Mouse (Mus musculus) left cerebral cortex, postnatal 36 days (tissue): ENCODE measurements around the gene Ttf2. TPM values are rescaled to one million over a fixed set of nuclear protein-coding genes. Genes with fewer than 3 reads are reported as not detected.

Experiments
- DNase-seq, 2 experiments: peaks; one replicate each; pipeline ENCODE4 v3.0.0; 2021 to 2022; ENCODE audit warnings: low spot score in 2 of 2, mixed read lengths in 1 of 2
- intact Hi-C: fragments of 180-260 bp; cut with DNase I; formaldehyde crosslinking; loops from one replicate; pipeline ENCODE4 v1.15.1; 2025
- total RNA-seq, 2 experiments: library from RNA; stranded (reverse); gene quantifications; 2 replicates each; pipeline ENCODE4 v1.2.3; 2021

The Ttf2 gene
- total RNA-seq, 2 experiments from 2014 or later: 1.4 TPM

DNA sequence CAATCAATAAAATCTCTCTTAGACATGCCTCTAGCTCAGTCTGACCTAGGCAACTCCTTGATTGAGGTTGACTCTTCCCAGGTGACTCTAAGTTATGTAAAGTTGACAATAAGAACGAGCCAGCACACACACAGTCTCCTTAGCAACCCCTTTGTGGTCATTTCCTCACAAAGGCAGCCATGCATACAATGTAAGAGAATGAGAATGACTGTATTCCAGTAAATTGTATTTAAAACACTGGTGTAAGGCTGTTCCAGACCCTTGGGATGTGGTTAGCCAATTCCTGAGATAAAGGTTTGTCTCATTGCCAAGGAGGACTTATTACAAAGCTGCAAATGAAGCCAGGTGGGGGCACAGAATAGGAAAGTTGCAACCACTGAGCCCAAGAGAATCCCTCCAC is 20.8 kb upstream of the Ttf2 start:
- DNase-seq: no peak
- intact Hi-C loops: loop anchor here (5.0 kb wide), 1 partner anchor 172 kb away; no protein-coding TSS in a partner anchor

DNA sequence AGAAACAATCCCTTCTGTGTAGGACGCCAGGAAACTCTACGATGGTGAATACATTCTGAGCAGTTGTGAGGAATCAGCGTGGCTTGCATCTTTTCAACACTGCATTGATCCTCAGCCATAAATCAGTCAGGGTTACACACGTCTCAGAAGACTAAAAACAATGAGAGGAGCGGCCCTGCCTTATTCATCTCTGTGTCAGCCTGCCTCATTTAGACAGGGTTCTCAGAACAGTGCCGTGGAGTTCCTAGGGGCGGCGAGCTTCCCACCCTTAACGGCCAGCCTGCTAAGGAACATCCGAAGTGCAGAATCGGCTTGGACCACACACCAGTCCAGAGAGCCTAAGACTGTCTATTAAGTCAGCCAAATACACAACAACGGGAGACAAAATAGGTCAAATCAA is 20.0 kb upstream of the Ttf2 start:
- no peak for DNase-seq
- intact Hi-C loops: no loop called here

DNA sequence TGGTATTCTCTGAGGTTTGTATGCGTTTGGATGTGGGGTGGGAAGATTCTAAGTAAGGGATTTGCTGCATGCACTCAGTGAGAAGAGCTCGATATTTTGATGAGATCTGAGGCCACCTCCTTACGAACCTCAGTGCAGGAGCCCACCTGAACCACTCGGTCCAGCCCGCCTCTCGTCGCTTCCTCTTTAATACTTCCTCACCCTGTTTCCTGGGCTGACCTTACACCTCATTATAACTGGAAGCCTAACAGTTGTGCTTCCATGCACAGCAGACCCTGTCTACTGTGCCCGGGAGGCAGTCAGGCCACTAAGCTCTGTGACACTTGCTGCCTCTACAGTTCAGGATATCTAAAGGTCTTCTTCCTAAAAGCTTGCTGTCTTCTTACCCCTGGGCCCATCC is 9.8 kb upstream of the Ttf2 start:
- DNase-seq: no peak
- intact Hi-C loops: loop anchor here (10.0 kb wide), 1 partner anchor 836 kb away; no protein-coding TSS in a partner anchor

DNA sequence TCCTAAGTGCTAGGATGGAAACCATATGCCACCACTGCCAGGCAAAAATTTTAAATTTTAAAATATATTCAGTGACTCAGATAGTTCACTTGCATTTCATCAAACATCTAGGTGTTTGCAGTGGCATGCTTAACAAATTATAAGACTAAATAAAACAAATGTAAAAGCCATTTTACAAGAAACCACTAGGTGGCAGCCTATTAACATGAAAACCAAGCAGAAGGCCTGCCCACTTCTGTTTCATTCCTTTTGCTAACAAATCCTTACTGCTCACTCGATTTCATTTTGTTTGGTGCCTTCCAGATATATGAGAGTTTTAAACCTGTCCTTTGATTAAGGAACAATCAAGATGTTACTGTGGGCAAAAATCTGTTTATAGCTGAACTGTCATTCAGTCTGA is 4.4 kb upstream of the Ttf2 start:
- DNase-seq: no peak

DNA sequence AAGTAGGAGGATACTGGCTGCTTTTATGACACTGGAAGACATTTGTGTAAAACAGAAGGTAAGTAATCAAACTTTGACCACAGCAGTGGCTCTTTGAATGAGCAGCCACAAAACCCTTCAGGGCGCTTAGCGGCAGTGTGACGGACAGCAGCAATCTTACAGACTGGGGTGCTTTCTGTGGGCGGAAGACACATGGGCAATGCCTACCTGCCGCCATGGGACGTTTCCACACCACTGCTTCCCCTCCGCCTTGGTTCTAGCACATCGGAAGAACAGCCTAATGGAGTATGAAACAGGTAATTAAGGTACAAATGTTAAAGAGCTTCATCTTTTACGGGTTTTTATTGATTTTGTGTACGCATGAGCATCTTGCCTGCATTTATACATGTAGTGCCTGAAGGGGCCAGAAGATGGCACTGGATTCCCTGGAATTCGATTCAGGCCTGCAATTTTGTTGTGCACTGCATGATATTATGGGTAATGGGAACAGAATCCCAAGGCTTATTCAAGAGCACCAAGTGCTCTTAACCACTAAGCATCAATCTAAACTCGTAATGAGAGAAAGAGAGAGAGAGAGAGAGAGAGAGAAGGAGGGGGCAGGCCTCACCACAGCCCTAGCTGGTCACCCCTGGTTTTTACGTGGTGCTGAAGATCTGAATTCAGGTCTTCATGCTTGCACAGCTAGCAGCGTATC is 5.5 kb downstream of the Ttf2 start:
- DNase-seq: peak; percentile 49 to 54
- intact Hi-C loops: no loop called here

More for the DNA sequence above, 4.4 kb upstream of the Ttf2 start:
- intact Hi-C loops: loop anchor here (1.0 to 10.0 kb wide), 4 partner anchors 188 to 841 kb away; no protein-coding TSS in a partner anchor

DNA sequence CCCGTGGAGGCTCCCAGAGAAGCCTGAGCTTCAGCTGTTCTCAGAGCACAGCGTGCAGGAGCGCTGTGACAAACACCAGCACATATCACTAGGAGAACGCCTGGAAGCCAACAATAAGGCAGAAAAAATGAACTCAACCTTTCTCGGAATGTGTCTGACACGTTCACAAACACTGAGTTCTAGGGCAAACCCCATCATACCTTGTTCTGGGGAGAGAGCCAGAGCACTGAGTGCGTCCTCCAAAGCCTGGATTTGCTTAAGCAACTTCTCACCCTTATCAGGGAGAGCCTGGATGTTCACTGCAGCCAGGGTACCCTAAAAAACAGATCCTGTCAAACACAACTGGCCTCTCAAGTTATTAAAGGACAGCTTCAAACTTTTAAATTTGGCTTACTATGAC is 8.0 kb downstream of the Ttf2 start:
- intact Hi-C loops: no loop called here

DNA sequence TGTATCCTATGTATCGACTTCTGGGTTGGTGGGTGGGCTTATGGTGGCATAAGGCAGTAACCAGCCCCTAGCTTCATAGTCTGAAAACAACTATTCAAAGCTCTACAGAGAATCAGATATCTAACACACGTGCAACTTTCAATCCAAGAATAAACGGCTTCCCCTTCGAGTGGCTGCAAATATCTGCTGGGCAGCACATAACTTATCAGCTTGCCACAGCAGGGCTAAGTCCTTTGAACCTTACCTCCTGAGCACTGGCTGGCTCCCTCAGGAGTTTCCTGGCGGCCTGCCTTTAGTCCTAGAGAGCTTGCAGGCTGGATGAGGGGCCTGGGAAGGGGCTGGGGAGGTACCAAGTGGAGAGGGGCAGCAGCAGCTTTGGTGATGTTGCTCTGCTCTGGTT is 8.5 kb downstream of the Ttf2 start:
- DNase-seq: no peak
- intact Hi-C loops: no loop called here

More for the DNA sequence above, 8.0 kb downstream of the Ttf2 start:
- no peak for DNase-seq

DNA sequence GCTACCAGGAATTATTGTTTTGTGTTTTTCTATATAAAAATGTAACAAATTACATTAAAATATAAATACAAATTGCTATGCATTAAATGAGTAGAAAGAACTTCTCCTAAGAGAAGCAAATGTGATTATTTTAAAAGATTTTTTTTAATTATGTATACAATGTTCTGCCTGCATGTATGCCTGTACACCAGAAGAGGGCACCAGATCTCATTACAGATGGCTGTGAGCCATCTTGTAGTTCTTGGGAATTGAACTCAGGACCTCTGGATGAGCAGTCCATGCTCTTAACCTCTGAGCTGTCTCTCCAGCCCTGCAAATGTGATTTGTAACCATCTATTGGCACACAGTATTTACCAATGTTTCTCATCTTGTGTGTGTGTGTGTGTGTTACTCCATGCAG is 14.8 kb downstream of the Ttf2 start:
- DNase-seq: no peak
- intact Hi-C loops: no loop called here

DNA sequence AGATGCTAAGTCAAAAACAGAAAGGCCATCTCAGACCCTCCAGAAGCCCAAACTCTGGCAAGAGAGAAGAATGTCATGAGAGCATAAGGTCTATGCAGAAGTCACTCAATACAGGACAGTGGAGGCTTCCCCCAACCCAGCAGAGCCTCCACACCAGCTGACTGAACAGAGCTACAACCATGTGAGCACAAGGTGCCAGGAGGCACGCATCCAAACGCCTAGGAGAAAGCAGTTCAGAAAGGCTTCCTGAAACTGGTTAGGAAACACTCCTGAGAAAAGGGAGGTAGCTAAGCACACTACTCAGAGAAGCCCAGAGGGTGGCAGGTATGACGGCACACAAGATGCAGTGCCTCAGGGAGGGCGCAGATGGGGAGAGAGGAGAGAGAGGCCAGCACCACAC is 17.9 kb downstream of the Ttf2 start:
- intact Hi-C loops: no loop called here
- DNase-seq: no peak

DNA sequence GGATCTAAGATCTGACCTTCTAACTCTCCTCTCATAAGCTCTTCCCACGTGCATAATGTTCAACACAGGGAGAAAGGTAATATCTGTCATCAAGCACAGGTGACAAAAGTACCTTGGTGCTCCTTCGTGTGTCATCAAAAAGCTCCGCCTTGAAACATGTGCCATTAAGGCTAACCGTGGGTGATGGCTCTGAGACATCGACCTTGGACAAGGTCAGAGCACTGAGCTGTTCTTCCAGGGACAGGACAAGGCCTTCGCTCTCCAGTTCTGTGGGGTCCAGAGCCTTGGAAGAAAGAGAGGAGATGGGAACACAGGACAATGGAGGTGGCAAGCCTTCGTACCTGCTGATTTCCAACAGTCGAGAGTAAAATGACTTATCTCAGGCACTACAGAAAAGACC is 22.2 kb downstream of the Ttf2 start:
- intact Hi-C loops: no loop called here
- no peak for DNase-seq

DNA sequence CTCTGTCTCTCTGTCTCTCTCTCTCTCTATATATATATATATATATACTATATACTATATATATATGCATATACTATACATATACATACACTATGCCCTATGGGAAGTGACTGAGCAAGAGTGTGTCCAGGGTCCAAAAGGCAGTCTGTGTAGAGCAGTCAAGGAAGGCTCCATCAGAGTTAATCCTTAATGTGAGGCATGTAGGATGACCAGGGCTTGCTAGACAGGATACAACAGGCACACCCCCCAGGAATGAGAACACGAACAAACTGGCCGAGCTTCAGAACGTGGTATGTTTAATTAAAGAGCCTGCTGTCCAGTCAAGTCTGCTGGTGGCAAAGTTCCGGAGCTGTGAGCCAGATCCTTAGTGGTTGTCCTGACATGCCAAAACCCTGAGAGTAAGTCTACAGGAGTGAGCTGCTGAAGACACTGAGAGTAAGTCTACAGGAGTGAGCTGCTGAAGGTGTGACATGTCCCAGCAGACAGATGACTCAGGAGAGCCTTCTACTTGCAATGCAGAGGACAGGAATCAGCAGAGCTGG is 28.9 kb downstream of the Ttf2 start:
- intact Hi-C loops: no loop called here
- DNase-seq: no peak

DNA sequence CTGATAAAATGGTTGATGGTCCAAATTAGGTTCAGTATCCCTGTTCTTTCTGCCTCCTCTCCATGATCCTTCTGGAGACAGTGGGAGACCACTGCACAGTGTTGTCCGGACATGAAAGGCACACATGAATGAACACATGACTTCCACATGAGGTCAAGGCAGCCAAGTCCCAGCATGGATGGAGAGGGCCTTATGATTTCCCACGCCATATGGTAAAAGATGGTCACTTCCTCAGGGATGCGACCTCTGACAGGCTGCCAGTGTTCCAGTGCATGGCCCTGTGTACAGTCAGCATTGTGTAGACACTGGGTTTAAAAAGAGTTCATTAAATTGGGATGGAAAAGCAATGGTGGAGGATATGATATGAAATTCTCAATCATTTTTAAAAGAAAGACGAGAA is 31.3 kb downstream of the Ttf2 start:
- DNase-seq: no peak
- intact Hi-C loops: no loop called here

DNA sequence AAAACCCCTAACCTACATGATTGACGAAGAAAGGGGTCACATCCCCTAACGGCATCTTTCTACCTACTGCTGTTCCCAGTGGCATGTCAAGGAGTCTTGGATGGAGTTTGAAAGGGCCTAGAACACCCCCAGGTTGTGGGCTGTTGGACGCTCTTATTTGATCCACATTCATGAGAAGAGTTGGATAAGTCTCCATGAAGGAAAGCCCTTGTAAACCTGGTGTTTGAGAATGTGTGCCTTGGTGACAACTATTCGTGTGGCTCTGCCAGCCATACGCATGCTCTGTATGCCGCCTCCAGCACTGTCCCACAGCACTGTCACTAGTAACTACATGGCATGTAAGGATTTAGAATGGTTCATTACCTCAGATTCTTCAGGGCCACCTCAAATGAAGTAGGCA is 33.3 kb downstream of the Ttf2 start:
- intact Hi-C loops: no loop called here
- no peak for DNase-seq

DNA sequence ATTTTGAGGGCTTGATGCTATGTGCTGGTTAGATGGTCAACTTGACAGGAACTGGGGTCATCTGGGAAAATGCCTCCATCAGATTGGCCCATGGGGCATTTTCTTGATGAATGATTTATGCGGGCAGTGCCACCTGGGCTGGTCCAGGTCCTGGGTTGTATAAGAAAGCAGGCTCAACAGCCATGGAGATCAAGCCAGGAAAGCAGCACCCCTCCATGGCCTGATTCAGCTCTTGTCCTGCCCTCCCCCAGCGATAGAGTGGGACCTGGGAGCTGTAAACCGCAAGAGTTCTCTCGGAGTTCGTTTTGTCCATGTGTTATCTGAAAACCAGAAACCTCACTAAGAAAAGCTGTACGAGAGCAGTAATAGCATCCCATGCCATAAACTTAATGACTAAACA is 33.9 kb downstream of the Ttf2 start:
- no peak for DNase-seq
- intact Hi-C loops: no loop called here

DNA sequence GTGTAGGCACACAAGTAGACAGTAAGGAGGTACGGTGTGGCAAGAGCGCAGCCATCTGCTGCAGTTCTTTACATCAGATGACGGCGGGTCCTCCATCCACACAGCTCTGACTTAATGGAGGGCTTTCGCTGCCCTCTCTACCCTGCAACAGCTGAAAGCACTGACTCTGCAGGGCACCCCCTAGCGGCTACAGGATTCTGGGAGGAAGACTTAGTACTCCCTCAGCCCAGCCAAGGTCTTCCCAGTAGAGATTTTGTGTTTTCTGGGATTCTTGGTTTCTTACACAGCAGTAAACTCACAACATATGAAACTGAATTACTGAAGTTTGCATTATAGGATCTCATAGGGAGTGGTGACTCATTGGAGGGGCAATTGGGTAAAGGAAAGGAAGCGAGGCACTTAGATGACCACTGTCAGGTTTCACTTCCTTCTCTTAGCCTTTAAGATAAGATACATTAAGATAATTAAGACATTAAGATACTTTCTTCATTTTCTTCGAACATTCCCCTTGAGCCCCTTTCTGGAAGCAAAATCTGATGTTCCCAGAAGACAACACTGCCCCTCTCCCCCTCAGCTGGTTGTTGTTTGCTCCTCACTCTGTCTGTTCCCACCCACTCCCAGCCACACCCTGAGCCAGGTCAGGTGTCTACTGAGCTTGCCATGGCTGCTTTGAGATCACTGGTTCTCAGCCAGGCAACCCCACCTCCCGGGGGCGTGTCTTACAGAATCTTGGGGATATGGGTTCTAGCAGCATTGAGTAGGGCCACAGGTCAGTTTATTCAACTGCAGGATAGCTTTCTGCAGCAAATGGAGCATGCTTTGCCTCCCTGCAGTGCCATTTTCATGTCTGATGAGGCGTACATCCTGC is 37.2 kb downstream of the Ttf2 start:
- DNase-seq: no peak
- intact Hi-C loops: no loop called here

DNA sequence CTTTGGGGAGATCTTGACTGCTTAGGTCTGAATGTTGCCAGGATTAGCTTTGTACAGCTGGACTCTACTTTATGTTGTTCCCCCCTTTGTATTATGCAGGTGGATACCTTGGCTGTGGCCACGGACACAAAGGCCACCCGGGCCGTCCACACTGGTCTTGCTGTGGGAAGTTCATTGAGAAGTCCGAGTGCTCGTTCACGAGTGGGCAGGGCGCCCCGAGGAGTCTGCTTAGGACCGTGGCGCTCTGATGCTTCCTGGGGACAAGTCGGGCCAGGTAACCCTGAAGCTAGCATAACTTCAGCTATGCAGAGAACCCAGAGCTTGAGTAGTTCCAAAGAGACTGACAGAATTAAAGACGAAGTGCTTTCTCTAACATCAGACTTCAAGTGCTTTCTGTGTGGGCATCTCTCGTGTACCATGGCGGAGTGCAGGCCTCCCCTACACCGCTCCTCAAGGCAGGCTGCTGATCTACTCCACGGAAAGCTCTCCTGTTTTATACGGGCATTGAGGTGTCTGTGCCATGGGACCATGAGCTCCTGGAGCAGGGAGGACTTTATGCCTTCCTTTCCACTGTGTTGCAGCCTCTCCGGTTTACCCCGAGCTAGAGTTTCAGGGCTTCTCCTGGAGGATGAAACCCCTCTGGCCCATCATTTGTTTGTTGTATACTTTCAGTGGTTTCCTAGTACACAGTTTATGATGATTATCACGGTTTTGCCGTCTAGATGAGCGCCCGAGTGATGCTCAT is 38.0 kb downstream of the Ttf2 start:
- intact Hi-C loops: no loop called here

DNA sequence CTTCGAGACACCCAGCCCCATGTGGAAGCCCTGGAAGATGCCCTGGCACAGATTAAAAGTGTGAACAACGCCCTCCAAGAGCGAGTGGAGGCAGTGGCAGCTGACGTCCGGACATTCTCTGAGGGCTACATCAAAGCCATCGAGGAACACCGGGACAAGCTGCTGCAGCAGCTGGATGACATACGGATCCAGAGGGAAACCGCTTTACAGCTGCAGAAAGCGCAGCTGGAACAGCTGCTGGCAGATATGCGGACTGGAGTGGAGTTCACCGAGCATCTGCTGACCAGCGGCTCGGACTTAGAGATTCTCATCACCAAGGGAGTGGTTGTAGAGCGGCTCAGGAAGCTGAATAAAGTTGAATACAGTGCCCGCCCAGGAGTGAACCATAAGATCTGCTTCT is 44.3 kb downstream of the Ttf2 start:
- intact Hi-C loops: no loop called here
- no peak for DNase-seq

More for the DNA sequence above, 38.0 kb downstream of the Ttf2 start:
- DNase-seq: no peak

DNA sequence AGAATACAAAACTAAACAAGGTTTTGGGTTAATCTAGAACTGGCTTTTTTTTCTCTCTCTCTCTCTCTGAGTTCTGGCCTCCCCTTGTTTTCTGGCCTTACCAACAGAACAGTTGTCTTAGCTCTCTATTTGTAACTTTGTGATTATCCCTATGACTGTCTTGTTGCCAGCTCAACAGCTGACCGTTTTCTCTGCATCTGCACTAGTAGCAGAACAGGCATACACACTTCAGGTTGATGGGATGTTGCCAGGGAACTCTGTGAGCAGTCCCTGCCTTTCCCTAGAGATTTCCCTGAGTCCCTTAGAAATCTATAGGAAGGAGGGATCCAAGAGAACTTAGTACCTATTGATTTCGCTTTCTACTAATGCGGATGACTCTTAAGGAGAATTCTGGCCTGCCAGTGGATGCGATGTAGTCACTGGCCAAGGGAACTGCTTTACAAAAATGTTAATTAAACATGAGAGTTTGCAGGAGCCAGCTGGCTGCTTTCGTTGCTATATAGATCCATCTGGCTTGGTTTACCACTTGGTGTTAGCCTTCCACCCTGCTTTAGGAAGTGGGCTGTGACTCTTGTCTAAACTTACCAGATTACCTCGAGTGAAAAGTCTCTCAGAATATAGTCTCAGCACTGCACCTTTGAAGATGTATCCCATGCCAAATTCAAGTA is 45.3 kb downstream of the Ttf2 start:
- DNase-seq: no peak
- intact Hi-C loops: no loop called here

DNA sequence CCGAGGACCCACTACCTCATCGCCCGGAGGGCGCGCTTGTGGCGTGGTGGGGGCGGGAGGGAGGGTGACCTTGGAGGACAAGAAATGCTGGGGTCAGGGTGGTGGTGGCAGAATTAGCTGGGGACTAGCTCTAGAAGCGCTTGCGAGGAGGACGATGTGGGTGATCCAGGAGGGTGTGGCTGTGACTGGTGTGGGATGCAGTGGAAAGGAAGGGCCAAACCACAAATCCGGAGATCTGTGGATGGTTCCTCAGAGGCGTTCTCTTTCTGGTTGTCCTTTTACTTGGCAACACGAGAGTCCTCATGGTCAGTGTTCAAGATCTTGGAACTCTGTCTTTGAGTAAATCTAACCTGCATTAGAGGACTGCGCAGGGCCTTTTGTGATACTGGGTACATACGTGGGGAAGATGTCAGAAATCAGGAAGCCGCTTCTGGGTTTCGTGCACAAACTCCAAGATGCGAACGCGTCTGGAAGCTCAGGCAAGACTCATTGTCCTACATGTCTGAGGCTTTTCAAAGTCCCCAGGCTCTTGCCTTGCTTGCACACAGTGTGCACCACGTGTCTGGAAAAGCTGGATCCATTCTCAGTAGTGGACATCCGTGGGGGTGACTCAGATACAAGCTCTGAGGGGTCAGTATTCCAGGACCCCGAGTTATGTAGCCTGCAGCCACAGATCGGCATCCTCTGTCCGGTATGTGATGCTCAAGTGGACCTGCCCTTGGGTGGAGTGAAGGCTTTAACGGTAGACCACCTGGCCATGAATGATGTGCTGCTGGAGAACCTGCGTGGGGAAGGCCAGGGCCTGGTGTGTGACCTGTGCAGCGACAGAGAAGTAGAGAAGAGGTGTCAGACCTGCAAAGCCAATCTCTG is 46.7 kb downstream of the Ttf2 start:
- no peak for DNase-seq
- intact Hi-C loops: no loop called here
